26 mouse cellular contexts compared by ENCODE assay signal in genomic region chr12:82332836-82333614, GRCm38 (mm10).
DNase-seq lines count a peak whose midpoint lies in the region; ATAC-seq lines count a peak whose summit lies in the region.
"Had no signal": no experiment of that assay in that cellular context is flagged by ENCODE, and none has a peak within 500 bp of the region (broad histone marks: within the 10 kb centered on the region; RNA-seq: fewer than 3 reads in every experiment).

No protein-coding gene starts in this region.

- no peak overlapping the region for H3K9ac ChIP-seq in limb, embryonic 11.5 days (ENCODE audit: low read length)
- no peak overlapping the region for H3K9ac ChIP-seq in midbrain, embryonic 16.5 days (ENCODE audit: low read depth, low read length)
- H3K9ac ChIP-seq: forebrain, embryonic 12.5 days; heart, embryonic 15.5 days; hindbrain, embryonic 15.5 days; liver, embryonic 14.5 days; lung, embryonic 15.5 days; neural tube, embryonic 12.5 days had no signal

- intact Hi-C loops in heart, postnatal 14 days (cut with DNase I) = no loop called here

- WGBS in limb, embryonic 11.5 days = 72% methylated on average over 12 of the region's 12 CpGs
- WGBS in limb, embryonic 10.5 days = 76% methylated on average over 12 of the region's 12 CpGs
- WGBS in midbrain, embryonic 16.5 days = 75% methylated on average over 12 of the region's 12 CpGs

- H3K36me3 ChIP-seq in limb, embryonic 11.5 days (ENCODE audit: control insufficient read depth, insufficient read depth, low read length) = no peaks in the 10 kb centered on the region
- no peaks in the 10 kb centered on the region for H3K36me3 ChIP-seq in limb, embryonic 10.5 days
- no peaks in the 10 kb centered on the region for H3K36me3 ChIP-seq in midbrain, embryonic 16.5 days (ENCODE audit: control insufficient read depth, insufficient read depth, low read length)
- H3K36me3 ChIP-seq: forebrain, embryonic 12.5 days; heart, embryonic 15.5 days; hindbrain, embryonic 15.5 days; lung, embryonic 15.5 days; neural tube, embryonic 12.5 days had no signal

- DNase-seq in heart, adult 11 months = peak; percentile 77
- no peak for DNase-seq in heart, postnatal 14 days
- DNase-seq in limb, embryonic 11.5 days (ENCODE audit: low spot score) = peak; percentile 43
- DNase-seq in limb, embryonic 10.5 days (ENCODE audit: low spot score) = no peak
- DNase-seq in forelimb bud, embryonic 11.5 days (ENCODE audit: low read depth, low spot score) = peak; percentile 56
- peak; percentile 63 to 77 for DNase-seq in kidney, postnatal 36 days
- DNase-seq in thymus, postnatal 10 days (ENCODE audit: low spot score in 2 of 2) = no peak
- DNase-seq: adrenal gland, postnatal 36 days; cerebellum, adult 11 months; cerebellum, adult 9-11 months; heart, postnatal 4 days; lung, postnatal 36 days; midbrain, embryonic 14.5 days; right cerebral cortex, postnatal 14 days; thymus, adult 2 months had no signal

- no peaks in the 10 kb centered on the region for H3K9me3 ChIP-seq in limb, embryonic 11.5 days (ENCODE audit: control insufficient read depth, low read length)
- no peaks in the 10 kb centered on the region for H3K9me3 ChIP-seq in limb, embryonic 10.5 days (replicated peaks)
- H3K9me3 ChIP-seq in midbrain, embryonic 16.5 days (replicated peaks; ENCODE audit: control insufficient read depth, low read length, poor library complexity, severe bottlenecking) = no peaks in the 10 kb centered on the region
- H3K9me3 ChIP-seq: forebrain, embryonic 12.5 days; heart, embryonic 15.5 days; hindbrain, embryonic 15.5 days; lung, embryonic 15.5 days; megakaryocyte, embryonic 14.5 days; neural tube, embryonic 12.5 days had no signal

- no peak overlapping the region for H3K4me2 ChIP-seq in limb, embryonic 11.5 days (ENCODE audit: low read depth, severe bottlenecking)
- no peak overlapping the region for H3K4me2 ChIP-seq in midbrain, embryonic 16.5 days (ENCODE audit: low read length)
- H3K4me2 ChIP-seq: forebrain, embryonic 12.5 days; heart, embryonic 15.5 days; hindbrain, embryonic 15.5 days; lung, embryonic 15.5 days; neural tube, embryonic 12.5 days had no signal

- no peak overlapping the region for H3K4me3 ChIP-seq in limb, embryonic 11.5 days (ENCODE audit: low read depth, low read length)
- no peak overlapping the region for H3K4me3 ChIP-seq in limb, embryonic 10.5 days
- H3K4me3 ChIP-seq in midbrain, embryonic 16.5 days (ENCODE audit: low read depth, low read length) = no peak overlapping the region
- H3K4me3 ChIP-seq: erythroblast, embryonic 14.5 days; forebrain, embryonic 12.5 days; heart, embryonic 15.5 days; hindbrain, embryonic 15.5 days; lung, embryonic 15.5 days; megakaryocyte, embryonic 14.5 days; neural tube, embryonic 12.5 days had no signal

- H3K27ac ChIP-seq in limb, embryonic 11.5 days (replicated peaks; ENCODE audit: low read depth, low read length) = no peak overlapping the region
- H3K27ac ChIP-seq in limb, embryonic 10.5 days = no peak overlapping the region
- no peak overlapping the region for H3K27ac ChIP-seq in midbrain, embryonic 16.5 days (ENCODE audit: low read length)
- H3K27ac ChIP-seq: forebrain, embryonic 12.5 days; heart, embryonic 15.5 days; hindbrain, embryonic 15.5 days; liver, embryonic 14.5 days; lung, embryonic 15.5 days; neural tube, embryonic 12.5 days; stomach, postnatal 0 days had no signal

- ATAC-seq in limb, embryonic 11.5 days (ENCODE audit: insufficient number of reproducible peaks, low FRiP score, low TSS enrichment, low read depth) = no peak
- ATAC-seq in midbrain, embryonic 16.5 days = no peak
- ATAC-seq: Patski had no signal

- H3K4me1 ChIP-seq in limb, embryonic 11.5 days (ENCODE audit: control insufficient read depth, insufficient read depth, low read length) = peaks cover 4% of the 10 kb centered on the region
- peaks cover 36% of the 10 kb centered on the region for H3K4me1 ChIP-seq in limb, embryonic 10.5 days
- H3K4me1 ChIP-seq in midbrain, embryonic 16.5 days (ENCODE audit: control insufficient read depth, insufficient read depth, low read length) = peaks cover 12% of the 10 kb centered on the region

- no peaks in the 10 kb centered on the region for H3K27me3 ChIP-seq in limb, embryonic 11.5 days (ENCODE audit: control insufficient read depth, insufficient read depth, low read length)
- no peaks in the 10 kb centered on the region for H3K27me3 ChIP-seq in limb, embryonic 10.5 days (ENCODE audit: low read depth, poor library complexity, severe bottlenecking)
- no peaks in the 10 kb centered on the region for H3K27me3 ChIP-seq in midbrain, embryonic 16.5 days (ENCODE audit: control insufficient read depth, insufficient read depth, low read depth, low read length)
- H3K27me3 ChIP-seq: forebrain, embryonic 12.5 days; heart, embryonic 15.5 days; hindbrain, embryonic 15.5 days; lung, embryonic 15.5 days; megakaryocyte, embryonic 14.5 days; neural tube, embryonic 12.5 days; Patski had no signal

Comparison
In these comparisons a context has a peak if more than half of its experiments do, and no peak if none do; other contexts are left out.
1. DNase-seq: peak in heart, adult 11 months (single experiment), limb, embryonic 11.5 days (single experiment), forelimb bud, embryonic 11.5 days (single experiment) and kidney, postnatal 36 days (2 of 2); none in heart, postnatal 14 days (0 of 2), limb, embryonic 10.5 days (single experiment) and thymus, postnatal 10 days (0 of 2).